ENCODE assay signal across 28 mouse cellular contexts in genomic region chr2:149284199-149284598, GRCm38 (mm10).
"Had no signal": no experiment of that assay in that cellular context is flagged by ENCODE, and none has a peak within 500 bp of the region (broad histone marks: within the 10 kb centered on the region; RNA-seq: fewer than 3 reads in every experiment).

No protein-coding gene starts in this region.

- H3K4me1 ChIP-seq: embryonic facial prominence, embryonic 10.5 days; embryonic facial prominence, embryonic 12.5 days; embryonic facial prominence, embryonic 13.5 days; embryonic facial prominence, embryonic 15.5 days; forebrain, embryonic 10.5 days; forebrain, embryonic 12.5 days; forebrain, embryonic 13.5 days; forebrain, embryonic 15.5 days had no signal

- H3K36me3 ChIP-seq: embryonic facial prominence, embryonic 10.5 days; embryonic facial prominence, embryonic 12.5 days; embryonic facial prominence, embryonic 13.5 days; embryonic facial prominence, embryonic 15.5 days; forebrain, embryonic 10.5 days; forebrain, embryonic 12.5 days; forebrain, embryonic 15.5 days had no signal

- DNase-seq: cerebellum, adult 8-10 months; cerebellum, adult 9-10 months; cerebellum, adult 9-11 months; cerebellum, postnatal 10 days; cerebellum, postnatal 14 days; cerebellum, postnatal 25 days; cerebellum, postnatal 36 days; embryo, embryonic 11 days; forebrain, postnatal 0 days; gastrocnemius, adult 2 months; gastrocnemius, postnatal 10 days; gastrocnemius, postnatal 14 days; gastrocnemius, postnatal 25 days; gastrocnemius, postnatal 36 days; heart, adult 11 months; heart, adult 18-20 months; heart, adult 2 months had no signal

- H3K27me3 ChIP-seq: embryonic facial prominence, embryonic 12.5 days; embryonic facial prominence, embryonic 13.5 days; embryonic facial prominence, embryonic 15.5 days; forebrain, embryonic 12.5 days; forebrain, embryonic 13.5 days; forebrain, embryonic 15.5 days had no signal

- ATAC-seq: forebrain, embryonic 13.5 days; forebrain, embryonic 14.5 days; forebrain, embryonic 15.5 days; forebrain, embryonic 16.5 days; forebrain, postnatal 0 days had no signal

- H3K4me3 ChIP-seq: embryonic facial prominence, embryonic 10.5 days; embryonic facial prominence, embryonic 12.5 days; embryonic facial prominence, embryonic 13.5 days; embryonic facial prominence, embryonic 15.5 days; erythroblast, embryonic 14.5 days; forebrain, embryonic 10.5 days; forebrain, embryonic 12.5 days; forebrain, embryonic 13.5 days; forebrain, embryonic 15.5 days; gastrocnemius, adult 2 months; heart, adult 2 months had no signal

- H3K27ac ChIP-seq: embryonic facial prominence, embryonic 10.5 days; embryonic facial prominence, embryonic 12.5 days; embryonic facial prominence, embryonic 13.5 days; embryonic facial prominence, embryonic 15.5 days; forebrain, embryonic 10.5 days; forebrain, embryonic 12.5 days; forebrain, embryonic 13.5 days; forebrain, embryonic 15.5 days; gastrocnemius, adult 2 months; heart, adult 2 months had no signal

- H3K9me3 ChIP-seq: embryonic facial prominence, embryonic 10.5 days; embryonic facial prominence, embryonic 12.5 days; embryonic facial prominence, embryonic 13.5 days; embryonic facial prominence, embryonic 15.5 days; forebrain, embryonic 15.5 days had no signal

- H3K9ac ChIP-seq: embryonic facial prominence, embryonic 12.5 days; embryonic facial prominence, embryonic 13.5 days; embryonic facial prominence, embryonic 15.5 days; forebrain, embryonic 12.5 days; forebrain, embryonic 13.5 days; forebrain, embryonic 15.5 days; forebrain, postnatal 0 days had no signal
